Mouse (Mus musculus): ENCODE data around the gene Psma6. TPM values are rescaled to one million over a fixed set of nuclear protein-coding genes. Genes with fewer than 3 reads are reported as not detected.

Psma6 gene
- polyA plus RNA-seq, 1 experiment from 2014 or later, result 419 TPM

DNA sequence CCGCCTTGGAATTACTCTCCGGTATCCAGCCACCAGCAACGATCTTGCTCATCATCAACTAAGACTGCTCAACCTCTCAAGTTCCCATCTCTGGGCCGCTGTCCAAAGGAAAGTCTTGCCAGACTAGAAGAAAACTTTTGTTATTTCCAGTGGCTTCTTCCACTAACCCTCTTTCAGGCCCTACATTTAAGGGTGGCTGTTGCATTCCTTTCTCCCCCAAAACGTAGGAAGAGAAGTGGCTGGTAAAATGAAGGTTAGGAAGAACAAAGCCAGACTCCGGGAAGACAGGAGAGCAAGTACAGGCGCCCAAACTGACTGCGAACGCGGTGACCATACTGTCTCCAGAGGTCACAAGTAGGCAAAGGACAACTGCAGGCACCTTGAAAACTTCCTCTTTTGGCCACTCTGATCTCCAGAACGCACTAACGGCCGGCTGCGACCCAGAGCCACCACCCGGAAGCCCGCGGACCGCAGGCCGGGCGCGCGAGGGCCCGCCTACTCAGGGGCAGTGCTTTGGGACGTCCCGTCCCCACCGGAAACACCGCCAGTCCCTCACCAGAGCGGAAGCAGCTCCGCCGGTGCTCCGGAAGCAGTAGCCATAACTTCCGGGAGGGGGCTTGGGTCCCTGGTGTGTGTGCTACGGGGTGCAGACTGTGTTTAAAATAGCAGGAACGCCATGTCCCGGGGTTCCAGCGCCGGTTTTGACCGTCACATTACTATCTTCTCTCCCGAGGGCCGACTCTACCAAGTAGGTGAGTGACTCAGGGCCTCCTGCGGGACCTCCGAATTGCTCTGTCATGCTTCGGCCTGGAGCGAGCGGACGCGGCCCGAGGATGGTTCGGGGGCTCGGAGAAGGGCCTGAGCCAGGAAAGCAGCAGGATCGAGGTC lies 14.5 kb downstream of the Psma6 start:
- Histone ChIP-seq H3K27me3 (ENCODE audit: insufficient read depth, low read length) (no peaks in the 10 kb centered on the region), H3K4me1 (replicated peaks; ENCODE audit: insufficient read depth, low read length) (peaks cover 9% of the 10 kb centered on the region; the same call in 1 of the 2 replicates), H3K27ac (peak overlapping the region; percentile 98), H3K9me3 (replicated peaks; ENCODE audit: low read length) (no peaks in the 10 kb centered on the region), H3K4me2 (ENCODE audit: low read length) (peak overlapping the region; percentile 73), H3K9ac (ENCODE audit: low read depth, low read length) (peak overlapping the region; percentile 85), H3K4me3 (replicated peaks; ENCODE audit: low read depth, low read length) (peak overlapping the region; percentile 67), H3K36me3 (ENCODE audit: insufficient read depth, low read length) (no peaks in the 10 kb centered on the region)
- ATAC-seq (replicated peaks; ENCODE audit: low FRiP score, low read depth) (peak; percentile 100), DNase-seq (ENCODE audit: low spot score) (peak; percentile 97)
- 0 out of 2 replicates have a peak, but pooled peaks have one; percentile 4 for TF ChIP-seq CTCF (IDR thresholded peaks at IDR 0.05; ENCODE audit: low read depth)
- 1% methylated on average over 51 of the region's 51 CpGs for WGBS

DNA sequence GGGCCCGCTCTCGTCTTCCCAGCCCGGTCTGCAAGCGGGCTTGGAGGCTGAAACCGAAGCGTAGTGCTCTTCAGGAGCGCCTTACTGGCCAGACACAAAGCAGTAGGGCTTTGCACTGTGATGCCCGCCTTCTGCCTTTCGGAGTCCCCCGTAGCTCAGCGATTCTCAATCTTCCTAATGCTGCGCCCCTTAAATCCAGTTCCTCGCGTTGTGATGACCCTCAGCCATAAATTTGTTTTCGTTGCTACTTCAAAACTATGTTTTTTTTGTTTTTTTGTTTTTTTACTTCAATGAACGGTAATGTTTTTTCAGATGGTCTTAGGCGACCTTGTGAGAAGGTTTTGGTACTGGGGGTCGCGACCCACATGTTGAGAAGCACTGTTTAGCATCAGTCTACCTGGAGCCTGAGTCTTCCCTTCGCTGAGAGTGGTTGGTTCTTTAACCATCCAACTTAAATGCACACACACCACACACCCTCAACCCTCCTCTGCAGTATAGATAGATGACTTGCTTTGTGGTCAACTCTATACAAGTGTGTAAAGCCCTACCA lies 15.2 kb downstream of the Psma6 start:
- Histone ChIP-seq H3K27me3 (ENCODE audit: insufficient read depth, low read length) (no peaks in the 10 kb centered on the region), H3K27ac (peak overlapping the region; percentile 98), H3K36me3 (ENCODE audit: insufficient read depth, low read length) (no peaks in the 10 kb centered on the region), H3K9ac (ENCODE audit: low read depth, low read length) (peak overlapping the region; percentile 85), H3K4me1 (replicated peaks; ENCODE audit: insufficient read depth, low read length) (peaks cover 9% of the 10 kb centered on the region; the same call in 1 of the 2 replicates), H3K9me3 (replicated peaks; ENCODE audit: low read length) (no peaks in the 10 kb centered on the region), H3K4me2 (ENCODE audit: low read length) (peak overlapping the region; percentile 68), H3K4me3 (replicated peaks; ENCODE audit: low read depth, low read length) (peak overlapping the region; percentile 67)
- WGBS, result 1% methylated on average over 20 of the region's 20 CpGs
- TF ChIP-seq CTCF (IDR thresholded peaks at IDR 0.05; ENCODE audit: low read depth), result no peak
- ATAC-seq (replicated peaks; ENCODE audit: low FRiP score, low read depth) (0 out of 2 replicates have a peak, but pooled peaks have one; percentile 3), DNase-seq (ENCODE audit: low spot score) (no peak)

DNA sequence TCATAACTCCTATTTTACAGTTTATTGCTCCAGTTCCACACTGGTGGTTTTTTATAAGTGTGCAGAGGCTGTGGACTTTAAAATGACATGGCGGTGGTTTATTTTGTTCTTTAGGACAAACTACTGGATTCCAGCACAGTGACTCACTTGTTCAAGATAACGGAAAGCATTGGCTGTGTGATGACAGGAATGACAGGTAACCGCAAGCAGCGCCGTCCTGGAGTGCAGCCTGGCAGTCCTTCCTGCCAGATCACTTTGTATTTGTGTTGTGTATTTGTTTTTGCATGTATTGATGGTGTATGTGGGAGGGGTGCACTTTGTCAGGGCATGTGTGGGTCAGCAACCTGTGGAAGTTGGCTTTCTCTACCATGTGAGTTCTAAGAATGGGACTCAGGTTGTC lies 23.9 kb downstream of the Psma6 start:
- Histone ChIP-seq H3K4me2 (ENCODE audit: low read length) (no peak overlapping the region), H3K9ac (ENCODE audit: low read depth, low read length) (no peak overlapping the region), H3K4me3 (replicated peaks; ENCODE audit: low read depth, low read length) (no peak overlapping the region), H3K27me3 (ENCODE audit: insufficient read depth, low read length) (no peaks in the 10 kb centered on the region), H3K4me1 (replicated peaks; ENCODE audit: insufficient read depth, low read length) (no peaks in the 10 kb centered on the region), H3K36me3 (ENCODE audit: insufficient read depth, low read length) (peaks cover 37% of the 10 kb centered on the region), H3K9me3 (replicated peaks; ENCODE audit: low read length) (no peaks in the 10 kb centered on the region), H3K27ac (no peak overlapping the region)
- 84% methylated on average over 5 of the region's 5 CpGs for WGBS
- no peak for ATAC-seq (replicated peaks; ENCODE audit: low FRiP score, low read depth)
- no peak for DNase-seq (ENCODE audit: low spot score)
- no peak for TF ChIP-seq CTCF (IDR thresholded peaks at IDR 0.05; ENCODE audit: low read depth)

DNA sequence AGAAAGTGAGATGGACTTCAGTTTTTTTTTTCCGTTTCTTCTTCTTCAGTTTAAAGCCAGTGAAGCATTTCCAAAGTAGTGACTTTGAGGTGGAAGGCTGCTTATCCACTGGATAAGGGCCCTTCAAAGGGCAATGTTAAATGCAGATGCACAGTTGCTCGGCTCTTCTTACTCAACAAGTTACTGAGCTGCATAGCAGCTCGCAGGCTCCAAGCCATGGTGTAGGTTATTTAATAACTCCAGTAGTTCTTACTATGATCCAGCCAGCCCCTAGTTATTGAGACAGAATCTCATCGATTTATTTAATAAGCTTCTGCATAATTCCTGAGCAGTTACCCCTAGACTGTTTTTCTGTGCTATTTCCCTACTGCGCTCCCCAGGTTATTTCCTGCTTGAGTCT lies 31.2 kb downstream of the Psma6 start:
- ATAC-seq (replicated peaks; ENCODE audit: low FRiP score, low read depth) (no peak), DNase-seq (ENCODE audit: low spot score) (no peak)
- no peak for TF ChIP-seq CTCF (IDR thresholded peaks at IDR 0.05; ENCODE audit: low read depth)
- H3K36me3 ChIP-seq (ENCODE audit: insufficient read depth, low read length), result peaks cover 59% of the 10 kb centered on the region
- 88% methylated on average over 5 of the region's 5 CpGs for WGBS
- H3K27ac ChIP-seq, result no peak overlapping the region
- H3K9me3 ChIP-seq (replicated peaks; ENCODE audit: low read length), result no peaks in the 10 kb centered on the region
- H3K4me2 ChIP-seq (ENCODE audit: low read length), result no peak overlapping the region
- no peak overlapping the region for H3K4me3 ChIP-seq (replicated peaks; ENCODE audit: low read depth, low read length)
- no peaks in the 10 kb centered on the region for H3K4me1 ChIP-seq (replicated peaks; ENCODE audit: insufficient read depth, low read length)
- no peaks in the 10 kb centered on the region for H3K27me3 ChIP-seq (ENCODE audit: insufficient read depth, low read length)
- H3K9ac ChIP-seq (ENCODE audit: low read depth, low read length), result no peak overlapping the region

DNA sequence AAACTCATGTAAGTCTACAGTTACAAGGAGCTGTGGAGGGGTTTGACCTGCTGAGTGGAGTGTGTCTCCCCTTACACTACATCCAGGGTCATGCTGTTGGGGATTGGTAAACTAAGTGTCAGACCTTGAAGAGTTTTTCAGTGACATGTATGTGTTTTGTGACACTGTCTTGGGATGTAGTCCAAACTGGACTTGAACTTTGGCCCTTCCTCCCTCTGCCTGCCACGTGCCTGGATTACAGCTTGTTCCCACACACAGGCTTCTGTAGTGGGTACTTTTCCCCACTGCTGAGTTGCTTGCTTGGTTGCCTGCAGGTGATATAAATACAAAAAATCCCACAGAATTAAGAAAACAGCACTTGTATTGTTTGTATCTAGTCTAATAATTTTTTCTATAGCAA lies 31.7 kb downstream of the Psma6 start:
- Histone ChIP-seq H3K4me1 (replicated peaks; ENCODE audit: insufficient read depth, low read length) (no peaks in the 10 kb centered on the region), H3K9ac (ENCODE audit: low read depth, low read length) (no peak overlapping the region), H3K4me3 (replicated peaks; ENCODE audit: low read depth, low read length) (no peak overlapping the region), H3K4me2 (ENCODE audit: low read length) (no peak overlapping the region), H3K27me3 (ENCODE audit: insufficient read depth, low read length) (no peaks in the 10 kb centered on the region), H3K9me3 (replicated peaks; ENCODE audit: low read length) (no peaks in the 10 kb centered on the region), H3K36me3 (ENCODE audit: insufficient read depth, low read length) (peaks cover 60% of the 10 kb centered on the region), H3K27ac (no peak overlapping the region)
- TF ChIP-seq CTCF (IDR thresholded peaks at IDR 0.05; ENCODE audit: low read depth), result no peak
- DNase-seq (ENCODE audit: low spot score) (no peak), ATAC-seq (replicated peaks; ENCODE audit: low FRiP score, low read depth) (peak; percentile 29; the same call in 1 of the 2 replicates)
- WGBS, result 43% methylated on average over 1 of the region's 1 CpGs

DNA sequence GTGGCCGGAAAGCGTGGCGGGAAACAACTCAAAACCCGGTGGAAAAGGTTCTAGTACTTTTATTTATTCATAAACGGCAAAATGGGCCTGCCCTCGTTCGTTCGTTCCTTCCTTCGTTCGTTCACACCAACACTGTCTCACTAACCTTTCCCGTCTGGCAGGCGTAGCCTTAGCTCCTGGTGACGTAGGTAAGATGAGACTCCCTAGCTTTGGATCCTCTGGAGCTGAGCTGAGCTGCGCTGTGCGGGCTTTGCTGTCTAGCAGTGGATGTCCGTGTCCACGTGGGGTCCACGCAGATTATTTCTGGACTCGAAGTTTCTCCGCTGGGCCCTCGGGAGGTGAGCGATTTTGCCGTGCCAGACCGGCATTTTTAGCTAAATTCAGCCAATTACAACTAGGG lies 36.2 kb downstream of the Psma6 start:
- Histone ChIP-seq H3K36me3 (ENCODE audit: insufficient read depth, low read length) (peaks cover 36% of the 10 kb centered on the region), H3K27ac (no peak overlapping the region), H3K9me3 (replicated peaks; ENCODE audit: low read length) (no peaks in the 10 kb centered on the region), H3K27me3 (ENCODE audit: insufficient read depth, low read length) (no peaks in the 10 kb centered on the region), H3K4me3 (replicated peaks; ENCODE audit: low read depth, low read length) (no peak overlapping the region), H3K4me1 (replicated peaks; ENCODE audit: insufficient read depth, low read length) (no peaks in the 10 kb centered on the region), H3K9ac (ENCODE audit: low read depth, low read length) (no peak overlapping the region), H3K4me2 (ENCODE audit: low read length) (no peak overlapping the region)
- no peak for ATAC-seq (replicated peaks; ENCODE audit: low FRiP score, low read depth)
- DNase-seq (ENCODE audit: low spot score), result no peak
- WGBS, result 92% methylated on average over 24 of the region's 24 CpGs
- no peak for TF ChIP-seq CTCF (IDR thresholded peaks at IDR 0.05; ENCODE audit: low read depth)

All from kidney, postnatal 0 days (tissue).